Mouse (Mus musculus): ENCODE measurements at regions not wholly inside any gene's neighbourhood (a gene's known extent, or its start where the extent isn't known, plus 50 kb on each side); places are given as distances from the start of the nearest gene placed in this dataset.

- no peaks in the 10 kb centered on the region for H3K36me3 ChIP-seq (ENCODE audit: control insufficient read depth, insufficient read depth, low read length)
- H3K27me3 ChIP-seq (ENCODE audit: control insufficient read depth, insufficient read depth, low read length), result no peaks in the 10 kb centered on the region
- no peak overlapping the region for H3K4me3 ChIP-seq (replicated peaks; ENCODE audit: low read length)
- DNase-seq (ENCODE audit: low spot score), result peak; percentile 9
- ATAC-seq (ENCODE audit: low FRiP score, low read depth), result no peak
- H3K9me3 ChIP-seq (ENCODE audit: control insufficient read depth, low read length), result no peaks in the 10 kb centered on the region
- no peak for TF ChIP-seq POLR2A (IDR thresholded peaks at IDR 0.05; ENCODE audit: borderline replicate concordance, extremely low read depth, insufficient read depth, insufficient read length)
- 23% methylated on average over 2 of the region's 2 CpGs for WGBS
- H3K9ac ChIP-seq (ENCODE audit: low read depth, low read length, severe bottlenecking), result no peak overlapping the region
- no peaks in the 10 kb centered on the region for H3K4me1 ChIP-seq (ENCODE audit: control insufficient read depth, insufficient read depth, low read length)
- no peak overlapping the region for H3K4me2 ChIP-seq (replicated peaks; ENCODE audit: low read depth, low read length, severe bottlenecking)
- H3K27ac ChIP-seq (replicated peaks; ENCODE audit: low read depth, low read length), result no peak overlapping the region
Measured at GRCm38 (mm10) chr8:51906516-51906915, 1605.0 kb upstream of the Aga start.

GRCm38 (mm10) chr8:51910351-51910750 lies 1601.2 kb upstream of the Aga start:
- ATAC-seq (ENCODE audit: low FRiP score, low read depth), result no peak

GRCm38 (mm10) chr8:51944876-51945275 lies 1566.7 kb upstream of the Aga start:
- H3K4me3 ChIP-seq (replicated peaks; ENCODE audit: low read length), result no peak overlapping the region
- no peak for TF ChIP-seq POLR2A (IDR thresholded peaks at IDR 0.05; ENCODE audit: borderline replicate concordance, extremely low read depth, insufficient read depth, insufficient read length)
- ATAC-seq (ENCODE audit: low FRiP score, low read depth) (no peak), DNase-seq (ENCODE audit: low spot score) (no peak)
- H3K27ac ChIP-seq (replicated peaks; ENCODE audit: low read depth, low read length), result no peak overlapping the region
- H3K9me3 ChIP-seq (ENCODE audit: control insufficient read depth, low read length), result no peaks in the 10 kb centered on the region
- no peaks in the 10 kb centered on the region for H3K4me1 ChIP-seq (ENCODE audit: control insufficient read depth, insufficient read depth, low read length)
- H3K9ac ChIP-seq (ENCODE audit: low read depth, low read length, severe bottlenecking), result no peak overlapping the region
- H3K27me3 ChIP-seq (ENCODE audit: control insufficient read depth, insufficient read depth, low read length), result no peaks in the 10 kb centered on the region
- no peaks in the 10 kb centered on the region for H3K36me3 ChIP-seq (ENCODE audit: control insufficient read depth, insufficient read depth, low read length)
- H3K4me2 ChIP-seq (replicated peaks; ENCODE audit: low read depth, low read length, severe bottlenecking), result no peak overlapping the region
- whole genome bisulfite sequencing, result 53% methylated on average over 1 of the region's 1 CpGs

More at GRCm38 (mm10) chr8:51910351-51910750, 1601.2 kb upstream of the Aga start:
- Histone ChIP-seq H3K27ac (replicated peaks; ENCODE audit: low read depth, low read length) (no peak overlapping the region), H3K4me3 (replicated peaks; ENCODE audit: low read length) (no peak overlapping the region), H3K4me2 (replicated peaks; ENCODE audit: low read depth, low read length, severe bottlenecking) (no peak overlapping the region), H3K27me3 (ENCODE audit: control insufficient read depth, insufficient read depth, low read length) (no peaks in the 10 kb centered on the region), H3K36me3 (ENCODE audit: control insufficient read depth, insufficient read depth, low read length) (no peaks in the 10 kb centered on the region), H3K9me3 (ENCODE audit: control insufficient read depth, low read length) (no peaks in the 10 kb centered on the region), H3K9ac (ENCODE audit: low read depth, low read length, severe bottlenecking) (no peak overlapping the region), H3K4me1 (ENCODE audit: control insufficient read depth, insufficient read depth, low read length) (no peaks in the 10 kb centered on the region)
- TF ChIP-seq POLR2A (IDR thresholded peaks at IDR 0.05; ENCODE audit: borderline replicate concordance, extremely low read depth, insufficient read depth, insufficient read length), result no peak
- no peak for DNase-seq (ENCODE audit: low spot score)
- WGBS, result 55% methylated on average over 2 of the region's 2 CpGs

- Histone ChIP-seq H3K27me3 (ENCODE audit: control insufficient read depth, insufficient read depth, low read length) (no peaks in the 10 kb centered on the region), H3K27ac (replicated peaks; ENCODE audit: low read depth, low read length) (no peak overlapping the region), H3K4me1 (ENCODE audit: control insufficient read depth, insufficient read depth, low read length) (no peaks in the 10 kb centered on the region), H3K36me3 (ENCODE audit: control insufficient read depth, insufficient read depth, low read length) (no peaks in the 10 kb centered on the region), H3K4me3 (replicated peaks; ENCODE audit: low read length) (no peak overlapping the region), H3K9me3 (ENCODE audit: control insufficient read depth, low read length) (no peaks in the 10 kb centered on the region), H3K9ac (ENCODE audit: low read depth, low read length, severe bottlenecking) (no peak overlapping the region), H3K4me2 (replicated peaks; ENCODE audit: low read depth, low read length, severe bottlenecking) (no peak overlapping the region)
- DNase-seq (ENCODE audit: low spot score) (no peak), ATAC-seq (ENCODE audit: low FRiP score, low read depth) (no peak)
- TF ChIP-seq POLR2A (IDR thresholded peaks at IDR 0.05; ENCODE audit: borderline replicate concordance, extremely low read depth, insufficient read depth, insufficient read length), result no peak
- WGBS, result 91% methylated on average over 4 of the region's 4 CpGs
Measured at GRCm38 (mm10) chr8:51962516-51962915, 1549.0 kb upstream of the Aga start.

GRCm38 (mm10) chr8:52001696-52002095 lies 1509.8 kb upstream of the Aga start:
- no peak overlapping the region for H3K27ac ChIP-seq (replicated peaks; ENCODE audit: low read depth, low read length)
- DNase-seq (ENCODE audit: low spot score) (no peak), ATAC-seq (ENCODE audit: low FRiP score, low read depth) (no peak)
- no peaks in the 10 kb centered on the region for H3K36me3 ChIP-seq (ENCODE audit: control insufficient read depth, insufficient read depth, low read length)
- H3K9ac ChIP-seq (ENCODE audit: low read depth, low read length, severe bottlenecking), result no peak overlapping the region
- no peak overlapping the region for H3K4me2 ChIP-seq (replicated peaks; ENCODE audit: low read depth, low read length, severe bottlenecking)
- WGBS, result 88% methylated on average over 4 of the region's 4 CpGs
- H3K4me3 ChIP-seq (replicated peaks; ENCODE audit: low read length), result no peak overlapping the region
- no peak for TF ChIP-seq POLR2A (IDR thresholded peaks at IDR 0.05; ENCODE audit: borderline replicate concordance, extremely low read depth, insufficient read depth, insufficient read length)
- H3K4me1 ChIP-seq (ENCODE audit: control insufficient read depth, insufficient read depth, low read length), result no peaks in the 10 kb centered on the region
- no peaks in the 10 kb centered on the region for H3K27me3 ChIP-seq (ENCODE audit: control insufficient read depth, insufficient read depth, low read length)
- no peaks in the 10 kb centered on the region for H3K9me3 ChIP-seq (ENCODE audit: control insufficient read depth, low read length)

All from limb, embryonic 14.5 days (tissue).